Mouse (Mus musculus): ENCODE measurements around the gene Samhd1. TPM values are rescaled to one million over a fixed set of nuclear protein-coding genes. Genes with fewer than 3 reads are reported as not detected.

Samhd1 gene
- polyA plus RNA-seq, 1 experiment from 2014 or later: 26.6 TPM

GRCm38 (mm10) chr2:157049831-157050243 lies 85.2 kb downstream of the Samhd1 start:
- Histone ChIP-seq H3K4me1 (peaks cover 32% of the 10 kb centered on the region), H3K27ac (no peak overlapping the region), H3K9me3 (0 out of 2 replicates have a peak, but pooled peaks cover 3% of the 10 kb centered on the region), H3K36me3 (peaks cover 88% of the 10 kb centered on the region), H3K27me3 (ENCODE audit: insufficient read depth, poor library complexity, severe bottlenecking) (no peaks in the 10 kb centered on the region), H3K4me3 (no peak overlapping the region)
- WGBS: 71% methylated on average over 8 of the region's 8 CpGs
- DNase-seq (ENCODE audit: low spot score): no peak

GRCm38 (mm10) chr2:157048395-157049181 lies 86.5 kb downstream of the Samhd1 start:
- peaks cover 85% of the 10 kb centered on the region for H3K36me3 ChIP-seq
- DNase-seq (ENCODE audit: low spot score): no peak
- H3K9me3 ChIP-seq: 0 out of 2 replicates have a peak, but pooled peaks cover 3% of the 10 kb centered on the region
- peaks cover 25% of the 10 kb centered on the region for H3K4me1 ChIP-seq
- H3K4me3 ChIP-seq: no peak overlapping the region
- no peaks in the 10 kb centered on the region for H3K27me3 ChIP-seq (ENCODE audit: insufficient read depth, poor library complexity, severe bottlenecking)
- H3K27ac ChIP-seq: no peak overlapping the region
- WGBS: 87% methylated on average over 13 of the region's 13 CpGs

Other genes with a start within 250 kb of the Samhd1 start
- gene Sla2, start 248.1 kb downstream of the Samhd1 start, polyA plus RNA-seq (2016; fragmentation: Nextera tagmentation; extraction: Ambion mirVana): 1.1 and 1.9 TPM in 2 replicates
- 42.1 and 46.2 TPM in 2 replicates for gene Ndrg3, start 143.2 kb downstream of the Samhd1 start, polyA plus RNA-seq (2016; fragmentation: Nextera tagmentation; extraction: Ambion mirVana)
- gene Dsn1, start 128.1 kb downstream of the Samhd1 start, polyA plus RNA-seq (2016; fragmentation: Nextera tagmentation; extraction: Ambion mirVana): 43.7 and 44.0 TPM in 2 replicates
- gene Soga1, start 56.0 kb downstream of the Samhd1 start, polyA plus RNA-seq (2016; fragmentation: Nextera tagmentation; extraction: Ambion mirVana): 2.2 and 3.9 TPM in 2 replicates
- gene Tldc2, start 48.2 kb downstream of the Samhd1 start, polyA plus RNA-seq (2016; fragmentation: Nextera tagmentation; extraction: Ambion mirVana): not detected in 2 replicates
- gene Rbl1, start 69.3 kb upstream of the Samhd1 start, polyA plus RNA-seq (2016; fragmentation: Nextera tagmentation; extraction: Ambion mirVana): 15.9 and 18.5 TPM in 2 replicates
- gene Rpn2, start 143.8 kb upstream of the Samhd1 start, polyA plus RNA-seq (2016; fragmentation: Nextera tagmentation; extraction: Ambion mirVana): 254 and 281 TPM in 2 replicates
- 0.51 and 0.62 TPM in 2 replicates for gene Mroh8, start 144.3 kb upstream of the Samhd1 start, polyA plus RNA-seq (2016; fragmentation: Nextera tagmentation; extraction: Ambion mirVana)
- gene Ghrh, start 212.2 kb upstream of the Samhd1 start, polyA plus RNA-seq (2016; fragmentation: Nextera tagmentation; extraction: Ambion mirVana): not detected in 2 replicates
- gene Manbal, start 232.3 kb upstream of the Samhd1 start, polyA plus RNA-seq (2016; fragmentation: Nextera tagmentation; extraction: Ambion mirVana): 63.2 and 68.2 TPM in 2 replicates

All from heart, embryonic 10.5 days (tissue).